ENCODE assay signal across 11 mouse cellular contexts in genomic region chr9:107596619-107597569, GRCm38 (mm10). TPM values are rescaled to one million over a fixed set of nuclear protein-coding genes. Genes with fewer than 3 reads are reported as not detected.
DNase-seq lines count a peak whose midpoint lies in the region; ATAC-seq and TF ChIP-seq lines count a peak whose summit lies in the region.
"Had no signal": no experiment of that assay in that cellular context is flagged by ENCODE, and none has a peak within 500 bp of the region (broad histone marks: within the 10 kb centered on the region; RNA-seq: fewer than 3 reads in every experiment).

No protein-coding gene starts in this region.

- peak; percentile 6 for TF ChIP-seq POLR2A in myocyte (IDR thresholded peaks at IDR 0.05; ENCODE audit: insufficient read length, low read depth)

- peak overlapping the region; percentile 64 for H3K4me2 ChIP-seq in heart, embryonic 12.5 days
- H3K4me2 ChIP-seq in myocyte (ENCODE audit: low read depth), result peak overlapping the region; percentile 45
- no peak overlapping the region for H3K4me2 ChIP-seq in intestine, embryonic 15.5 days (replicated peaks)
- H3K4me2 ChIP-seq: embryonic facial prominence, embryonic 13.5 days; forebrain, embryonic 13.5 days had no signal

- H3K9ac ChIP-seq in heart, embryonic 12.5 days, result peak overlapping the region; percentile 67
- H3K9ac ChIP-seq in intestine, embryonic 15.5 days, result no peak overlapping the region
- H3K9ac ChIP-seq: embryonic facial prominence, embryonic 13.5 days; forebrain, embryonic 13.5 days had no signal

- no peaks in the 10 kb centered on the region for H3K79me2 ChIP-seq in myocyte (ENCODE audit: control insufficient read depth, insufficient read depth)

- no peak overlapping the region for H3ac ChIP-seq in myocyte (ENCODE audit: control insufficient read depth, insufficient read length)

- peak overlapping the region; percentile 97 for H3K27ac ChIP-seq in heart, embryonic 12.5 days (ENCODE audit: poor library complexity, severe bottlenecking)
- no peak overlapping the region for H3K27ac ChIP-seq in intestine, embryonic 15.5 days
- H3K27ac ChIP-seq: embryonic facial prominence, embryonic 13.5 days; forebrain, embryonic 13.5 days had no signal

- peaks cover 35% of the 10 kb centered on the region for H3K27me3 ChIP-seq in heart, embryonic 12.5 days (replicated peaks)
- no peaks in the 10 kb centered on the region for H3K27me3 ChIP-seq in myocyte (ENCODE audit: control insufficient read depth, insufficient read depth, insufficient read length)
- no peaks in the 10 kb centered on the region for H3K27me3 ChIP-seq in intestine, embryonic 15.5 days (replicated peaks)
- H3K27me3 ChIP-seq: embryonic facial prominence, embryonic 13.5 days; forebrain, embryonic 13.5 days had no signal

- H3K4me1 ChIP-seq in heart, embryonic 12.5 days (replicated peaks), result peaks cover 39% of the 10 kb centered on the region
- peaks cover 15% of the 10 kb centered on the region; the same call in 1 of the 2 replicates for H3K4me1 ChIP-seq in intestine, embryonic 15.5 days (replicated peaks)
- H3K4me1 ChIP-seq: forebrain, embryonic 13.5 days had no signal

- H3K4me3 ChIP-seq in heart, embryonic 12.5 days, result peak overlapping the region; percentile 37
- no peak overlapping the region for H3K4me3 ChIP-seq in myocyte
- H3K4me3 ChIP-seq in intestine, embryonic 15.5 days (replicated peaks), result no peak overlapping the region
- H3K4me3 ChIP-seq: embryonic facial prominence, embryonic 13.5 days; forebrain, embryonic 13.5 days had no signal

- peak; percentile 62 for DNase-seq in lung, postnatal 36 days
- no peak for DNase-seq in lung, postnatal 14 days
- peak; percentile 70 for DNase-seq in gastrocnemius, postnatal 25 days
- no peak for DNase-seq in adrenal gland, postnatal 4 days (ENCODE audit: low spot score in 2 of 2)
- DNase-seq: adrenal gland, adult 8-10 months had no signal

- 0 out of 2 replicates have a peak, but pooled peaks have one; percentile 27 for ATAC-seq in heart, embryonic 12.5 days (ENCODE audit: insufficient number of reproducible peaks, low FRiP score)
- no peak for ATAC-seq in intestine, embryonic 15.5 days
- ATAC-seq: forebrain, embryonic 13.5 days had no signal

- 64% methylated on average over 11 of the region's 11 CpGs for WGBS in heart, embryonic 12.5 days
- WGBS in intestine, embryonic 15.5 days, result 89% methylated on average over 11 of the region's 11 CpGs

- no peaks in the 10 kb centered on the region for H3K9me3 ChIP-seq in heart, embryonic 12.5 days (replicated peaks)
- H3K9me3 ChIP-seq in intestine, embryonic 15.5 days, result no peaks in the 10 kb centered on the region
- H3K9me3 ChIP-seq: embryonic facial prominence, embryonic 13.5 days; forebrain, embryonic 13.5 days had no signal

- H3K36me3 ChIP-seq in heart, embryonic 12.5 days, result peaks cover 30% of the 10 kb centered on the region
- peaks cover 11% of the 10 kb centered on the region for H3K36me3 ChIP-seq in myocyte (ENCODE audit: control insufficient read depth, insufficient read depth)
- peaks cover 24% of the 10 kb centered on the region for H3K36me3 ChIP-seq in intestine, embryonic 15.5 days

TF ChIP-seq in myocyte, 11 proteins besides CTCF, POLR2A, EP300 and RAD21:
- TF ChIP-seq POLR2AphosphoS2 (IDR thresholded peaks at IDR 0.05; ENCODE audit: insufficient read length, low read depth) (peak; percentile 86), MYOD1 (IDR thresholded peaks at IDR 0.05; ENCODE audit: control insufficient read depth in 1 of 3, insufficient read length in 2 of 3, low read depth in 2 of 3) (no peak)

RNA-seq across cellular contexts. Expression of gene Ifrd2, which starts 9.5 kb away (rescaled TPM):
- 10 to 100 TPM; 44.2 to 45.3 TPM for total RNA-seq in gastrocnemius, postnatal 25 days (2021)
- polyA plus RNA-seq in heart, embryonic 12.5 days (2016; fragmentation: Nextera tagmentation; extraction: Ambion mirVana), result 34.0 and 35.5 TPM in 2 replicates
- polyA plus RNA-seq in myocyte (2012; fragmentation: generic; extraction: Trizol), result 29.4 TPM
- 66.4 and 81.9 TPM in 2 replicates for polyA plus RNA-seq in intestine, embryonic 15.5 days (2015; fragmentation: Nextera tagmentation; extraction: Ambion mirVana)
- total RNA-seq in adrenal gland, postnatal 4 days (2021), result 10 to 100 TPM; 40.9 to 41.4 TPM

RNA-seq across cellular contexts. Expression of gene Sema3b, which starts 12.1 kb away (rescaled TPM):
- 10 to 100 TPM; 18.1 to 19.4 TPM for total RNA-seq in gastrocnemius, postnatal 25 days (2021)
- polyA plus RNA-seq in heart, embryonic 12.5 days (2016; fragmentation: Nextera tagmentation; extraction: Ambion mirVana), result 10.7 and 11.2 TPM in 2 replicates
- 59.9 TPM for polyA plus RNA-seq in myocyte (2012; fragmentation: generic; extraction: Trizol)
- polyA plus RNA-seq in intestine, embryonic 15.5 days (2015; fragmentation: Nextera tagmentation; extraction: Ambion mirVana), result 34.7 and 37.5 TPM in 2 replicates
- 10 to 100 TPM; 16.9 to 19.4 TPM for total RNA-seq in adrenal gland, postnatal 4 days (2021)
- total RNA-seq: megakaryocyte, adult 5-6 weeks had no signal

RNA-seq across cellular contexts. Expression of gene Hyal3, which starts 16.3 kb away (rescaled TPM):
- total RNA-seq in gastrocnemius, postnatal 25 days (2021), result under 1 TPM; 0.38 to 0.72 TPM
- polyA plus RNA-seq in heart, embryonic 12.5 days (2016; fragmentation: Nextera tagmentation; extraction: Ambion mirVana), result 0.49 and 0.64 TPM in 2 replicates
- 0.43 TPM for polyA plus RNA-seq in myocyte (2012; fragmentation: generic; extraction: Trizol)
- 0.74 and 0.97 TPM in 2 replicates for polyA plus RNA-seq in intestine, embryonic 15.5 days (2015; fragmentation: Nextera tagmentation; extraction: Ambion mirVana)
- total RNA-seq in adrenal gland, postnatal 4 days (2021), result 1 to 10 TPM; 2.7 to 2.9 TPM

RNA-seq across cellular contexts. Expression of gene Naa80, which starts 18.2 kb away (rescaled TPM):
- 10 to 100 TPM; 10.4 to 13.4 TPM for total RNA-seq in gastrocnemius, postnatal 25 days (2021)
- polyA plus RNA-seq in heart, embryonic 12.5 days (2016; fragmentation: Nextera tagmentation; extraction: Ambion mirVana), result 10.2 and 12.6 TPM in 2 replicates
- polyA plus RNA-seq in myocyte (2012; fragmentation: generic; extraction: Trizol), result 13.8 TPM
- 15.1 and 19.1 TPM in 2 replicates for polyA plus RNA-seq in intestine, embryonic 15.5 days (2015; fragmentation: Nextera tagmentation; extraction: Ambion mirVana)
- 10 to 100 TPM; 17.4 to 18.0 TPM for total RNA-seq in adrenal gland, postnatal 4 days (2021)

RNA-seq across cellular contexts. Expression of gene Hyal1, which starts 20.2 kb away (rescaled TPM):
- 1 to 10 TPM; 2.2 to 2.3 TPM for total RNA-seq in gastrocnemius, postnatal 25 days (2021)
- polyA plus RNA-seq in heart, embryonic 12.5 days (2016; fragmentation: Nextera tagmentation; extraction: Ambion mirVana), result 5.5 and 5.7 TPM in 2 replicates
- 3.3 TPM for polyA plus RNA-seq in myocyte (2012; fragmentation: generic; extraction: Trizol)
- polyA plus RNA-seq in intestine, embryonic 15.5 days (2015; fragmentation: Nextera tagmentation; extraction: Ambion mirVana), result 5.9 and 7.4 TPM in 2 replicates
- total RNA-seq in adrenal gland, postnatal 4 days (2021), result 1 to 10 TPM; 5.1 to 5.4 TPM

Comparison
In these comparisons a context has a peak if more than half of its experiments do, and no peak if none do; other contexts are left out.
1. DNase-seq: peak in lung, postnatal 36 days (single experiment) and gastrocnemius, postnatal 25 days (single experiment); none in lung, postnatal 14 days (single experiment) and adrenal gland, postnatal 4 days (0 of 2).